Mouse (Mus musculus) regulatory T cell (primary cell): Measurements from ENCODE around the gene Pak4.

Experiments
- in situ Hi-C: fragments of 300-600 bp; cut with MboI, MseI; formaldehyde crosslinking; loops from one replicate; pipeline ENCODE4 v1.15.1; 2025; ENCODE audit warnings: high pct_unique_total_duplicates

The Pak4 gene

DNA sequence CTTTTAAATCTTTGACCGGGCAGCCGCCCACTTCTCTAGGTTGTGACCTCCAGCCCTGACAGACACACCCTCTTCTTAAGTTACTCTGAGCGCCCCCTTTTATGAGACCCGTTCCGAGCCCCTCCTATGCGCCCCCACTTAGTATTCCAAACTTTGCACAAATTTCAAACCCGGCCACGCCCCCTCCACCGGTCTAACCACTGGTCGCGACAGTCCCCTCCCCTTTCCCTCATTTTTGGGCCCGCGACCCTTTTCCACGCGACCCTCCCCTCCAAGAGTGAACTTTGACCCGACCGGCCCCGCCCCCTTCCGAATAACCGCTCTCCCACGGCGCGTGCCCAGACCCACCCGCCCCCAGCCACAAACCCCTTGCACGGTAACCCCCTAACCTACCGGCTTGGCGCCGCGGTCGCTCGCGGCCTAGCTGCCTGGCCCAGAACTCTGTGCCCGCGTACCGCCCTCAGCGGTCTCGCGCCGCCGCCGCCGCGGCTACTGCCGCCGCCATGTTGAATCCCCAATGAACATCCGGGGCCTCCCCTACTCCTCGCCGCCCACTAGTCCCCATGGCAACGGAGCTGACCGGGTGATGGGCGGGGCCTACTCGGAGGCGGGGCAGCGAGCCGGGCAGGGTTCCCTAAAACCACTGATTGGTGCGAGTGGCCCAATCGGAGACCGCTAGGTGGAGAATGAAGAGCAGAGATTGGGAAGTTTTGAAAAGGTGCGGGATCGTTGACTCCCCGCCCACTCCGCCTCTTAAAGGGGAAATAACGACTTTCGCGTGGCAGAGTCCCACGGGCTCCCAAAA is at the start of gene Pak4, which contains the start of gene Samd4b:
Gene Pak4, minus strand, starts transcription at position 544 of the 805 bp plus-strand sequence.
Gene Samd4b, minus strand, starts transcription at position 503 of the 805 bp plus-strand sequence.
- in situ Hi-C loops, result no loop called here

GRCm38 (mm10) chr7:28647016-28647415 is 49.0 kb upstream of the Pak4 start:
- in situ Hi-C loops, result loop anchor here (5.0 kb wide), 1 partner anchor 80 kb away; no protein-coding TSS in a partner anchor

GRCm38 (mm10) chr7:28645947-28646475 is 48.0 kb upstream of the Pak4 start:
- in situ Hi-C loops, result loop anchor here (5.0 kb wide), 1 partner anchor 81 kb away; no protein-coding TSS in a partner anchor

- in situ Hi-C loops, result loop anchor here (5.0 kb wide), 1 partner anchor 82 kb away; no protein-coding TSS in a partner anchor
These were observed 47.4 kb upstream of the Pak4 start for GRCm38 (mm10) chr7:28645366-28645765.

DNA sequence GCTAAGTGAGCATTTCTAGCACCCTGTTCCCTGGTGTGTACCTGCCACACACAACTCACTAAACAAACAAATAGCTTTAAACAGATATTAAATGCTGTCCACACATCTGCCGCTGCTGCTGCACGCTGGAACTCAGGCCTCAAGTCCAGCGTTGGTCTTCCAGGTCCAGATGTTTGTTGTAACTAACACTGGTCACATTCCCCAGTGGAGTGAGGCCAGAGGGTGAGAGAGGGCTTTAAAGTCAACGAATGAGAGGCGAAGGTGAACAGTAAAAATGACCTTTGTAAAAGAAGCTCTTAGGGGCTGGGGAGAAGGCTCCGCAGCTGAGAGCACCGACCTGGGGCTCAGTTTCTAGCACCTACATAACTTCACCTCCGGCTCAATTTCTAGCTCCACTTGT is 43.6 kb upstream of the Pak4 start:
- in situ Hi-C loops, result no loop called here

GRCm38 (mm10) chr7:28637511-28637910 is 39.5 kb upstream of the Pak4 start:
- in situ Hi-C loops, result no loop called here

DNA sequence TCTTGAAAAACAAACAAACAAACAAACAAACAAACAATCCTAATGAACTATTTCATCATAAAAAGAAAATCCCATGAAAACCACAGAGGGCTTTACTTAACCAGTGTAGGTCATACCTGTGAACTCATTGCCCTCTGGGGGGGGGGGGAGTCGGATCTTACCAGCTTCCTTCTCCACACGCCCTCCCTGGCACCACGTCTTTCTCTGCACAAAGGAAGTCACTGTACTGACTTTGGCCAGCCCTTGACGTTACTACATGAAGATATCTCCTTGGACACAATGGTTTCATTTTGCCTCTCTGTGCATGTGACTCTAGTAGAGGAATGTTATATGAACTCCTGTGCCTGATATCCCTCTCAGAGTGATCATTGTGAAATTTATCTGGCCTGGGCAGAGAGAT is 36.1 kb upstream of the Pak4 start:
- in situ Hi-C loops, result no loop called here

DNA sequence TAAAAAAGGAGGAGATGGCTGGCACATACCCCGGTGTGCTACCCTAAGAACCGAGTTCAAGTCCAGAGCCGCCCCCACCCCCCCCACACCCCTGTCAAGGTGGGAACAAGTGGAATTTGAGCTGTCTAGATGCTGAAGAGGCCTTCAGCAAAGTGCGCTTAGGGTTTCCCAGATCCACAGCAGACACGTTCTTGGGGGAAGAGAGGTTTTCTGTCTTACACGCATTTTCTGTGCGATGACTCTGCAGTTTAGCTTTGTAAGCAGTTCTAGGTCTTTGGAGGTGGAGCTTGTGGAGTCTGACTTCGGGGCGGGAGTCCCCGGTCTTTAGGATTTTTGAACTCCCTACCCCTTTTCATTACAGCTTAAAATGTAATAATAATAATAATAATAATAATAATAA is 33.1 kb upstream of the Pak4 start, which contains the start of gene Acp7:
Gene Acp7, minus strand, starts transcription at position 260 of the 400 bp plus-strand sequence.
- in situ Hi-C loops, result no loop called here

- in situ Hi-C loops, result no loop called here
These were observed 26.8 kb upstream of the Pak4 start for GRCm38 (mm10) chr7:28624791-28625190.

DNA sequence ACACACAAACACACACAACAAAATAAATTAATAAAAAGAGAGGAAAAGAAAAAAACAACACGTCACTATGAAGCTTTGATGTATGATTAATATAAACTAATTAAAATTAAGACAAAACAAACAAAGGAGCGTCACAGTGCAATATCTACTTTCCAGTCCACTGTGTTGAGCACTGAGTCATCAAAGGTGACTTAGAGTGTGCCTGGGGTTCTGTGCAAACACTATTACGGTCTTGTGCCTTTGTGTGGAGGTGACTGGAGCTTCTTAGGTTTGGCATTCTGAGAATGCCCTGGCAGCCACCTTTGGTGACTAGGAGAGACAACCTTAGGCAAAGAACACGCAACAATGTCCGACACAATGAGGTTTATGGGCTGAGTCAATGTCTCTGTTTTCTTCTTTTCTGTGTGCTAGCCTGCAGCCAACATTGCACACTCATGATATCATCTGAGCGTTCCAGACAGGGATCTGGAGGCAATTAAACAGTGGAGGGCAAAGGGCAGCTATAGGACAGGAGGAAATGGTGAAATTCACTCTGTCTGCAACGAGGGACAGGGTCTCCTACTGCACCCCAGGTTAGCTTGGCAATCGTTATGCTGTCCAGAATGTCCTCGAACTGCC is 21.2 kb upstream of the Pak4 start:
- in situ Hi-C loops, result no loop called here

DNA sequence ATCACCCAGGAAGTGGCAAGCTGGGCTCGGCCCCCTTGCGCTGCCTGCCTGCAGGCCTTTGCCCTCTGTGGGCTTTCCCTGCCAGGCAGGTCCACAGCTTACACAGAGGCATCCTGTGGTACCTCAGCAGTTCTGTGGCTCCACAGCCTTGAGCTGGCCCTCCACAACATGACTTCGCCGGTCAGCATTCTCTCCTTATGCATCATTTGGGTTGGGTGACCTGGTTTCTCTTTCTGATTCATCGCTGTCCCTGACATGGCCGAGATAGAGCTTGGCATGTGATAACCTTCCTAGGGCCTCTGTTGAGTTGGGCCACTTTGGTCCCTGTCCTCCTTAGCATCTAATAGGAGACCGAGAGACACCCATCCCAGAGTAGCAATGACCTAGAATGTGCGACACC is 8.0 kb upstream of the Pak4 start:
- in situ Hi-C loops, result loop anchor here (5.0 kb wide), 1 partner anchor 174 kb away; no protein-coding TSS in a partner anchor

DNA sequence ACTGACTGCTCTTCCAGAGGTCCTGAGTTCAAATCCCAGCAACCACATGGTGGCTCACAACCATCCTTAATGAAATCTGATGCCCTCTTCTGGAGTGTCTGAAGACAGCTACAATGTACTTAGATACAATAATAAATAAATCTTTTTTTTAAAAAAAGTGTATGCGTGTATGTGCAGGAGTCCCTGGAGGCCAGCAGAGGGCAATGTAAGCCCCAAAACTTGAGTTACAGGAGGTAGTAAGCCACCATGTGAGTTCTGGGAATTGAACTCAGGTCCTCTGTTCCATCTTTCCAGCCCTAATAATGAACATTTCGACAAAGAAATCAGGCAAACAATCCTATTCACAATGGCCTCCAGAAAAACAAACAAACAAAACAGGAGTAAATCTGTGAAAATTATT is 5.8 kb upstream of the Pak4 start:
- in situ Hi-C loops, result loop anchor here (5.0 kb wide), 2 partner anchors 36 to 124 kb away; no protein-coding TSS in a partner anchor

GRCm38 (mm10) chr7:28603136-28603535 is 5.2 kb upstream of the Pak4 start:
- in situ Hi-C loops, result loop anchor here (5.0 kb wide), 2 partner anchors 36 to 124 kb away; no protein-coding TSS in a partner anchor

- in situ Hi-C loops, result loop anchor here (5.0 kb wide), 2 partner anchors 34 to 126 kb away; no protein-coding TSS in a partner anchor
These were observed 3.7 kb upstream of the Pak4 start for GRCm38 (mm10) chr7:28601668-28602067.

- in situ Hi-C loops, result loop anchor here (5.0 kb wide), 2 partner anchors 34 to 126 kb away; no protein-coding TSS in a partner anchor
These were observed 3.0 kb upstream of the Pak4 start for GRCm38 (mm10) chr7:28601029-28601428.

DNA sequence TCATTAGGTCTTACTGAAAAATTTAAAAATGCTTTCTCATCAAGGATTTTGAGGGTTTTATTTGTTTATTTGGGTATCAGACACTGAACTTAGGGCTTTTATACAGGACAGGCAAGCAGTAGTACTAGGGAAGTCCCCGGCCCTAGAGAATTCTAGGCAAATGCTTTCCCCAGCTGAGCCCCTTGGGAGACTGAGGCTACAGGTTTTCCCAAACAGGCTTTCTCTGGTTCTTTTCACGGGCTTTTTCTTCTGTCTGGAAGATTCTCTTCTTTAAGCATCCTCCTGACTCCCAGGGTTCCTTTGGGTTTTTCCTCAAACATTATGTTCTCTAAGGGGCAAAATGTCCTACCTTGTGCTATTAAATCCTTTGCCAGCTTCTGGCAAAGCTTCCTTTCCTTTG is 966 bp upstream of the Pak4 start:
- in situ Hi-C loops, result no loop called here

- in situ Hi-C loops, result no loop called here
These were observed 761 bp downstream of the Pak4 start for GRCm38 (mm10) chr7:28597277-28597570.

DNA sequence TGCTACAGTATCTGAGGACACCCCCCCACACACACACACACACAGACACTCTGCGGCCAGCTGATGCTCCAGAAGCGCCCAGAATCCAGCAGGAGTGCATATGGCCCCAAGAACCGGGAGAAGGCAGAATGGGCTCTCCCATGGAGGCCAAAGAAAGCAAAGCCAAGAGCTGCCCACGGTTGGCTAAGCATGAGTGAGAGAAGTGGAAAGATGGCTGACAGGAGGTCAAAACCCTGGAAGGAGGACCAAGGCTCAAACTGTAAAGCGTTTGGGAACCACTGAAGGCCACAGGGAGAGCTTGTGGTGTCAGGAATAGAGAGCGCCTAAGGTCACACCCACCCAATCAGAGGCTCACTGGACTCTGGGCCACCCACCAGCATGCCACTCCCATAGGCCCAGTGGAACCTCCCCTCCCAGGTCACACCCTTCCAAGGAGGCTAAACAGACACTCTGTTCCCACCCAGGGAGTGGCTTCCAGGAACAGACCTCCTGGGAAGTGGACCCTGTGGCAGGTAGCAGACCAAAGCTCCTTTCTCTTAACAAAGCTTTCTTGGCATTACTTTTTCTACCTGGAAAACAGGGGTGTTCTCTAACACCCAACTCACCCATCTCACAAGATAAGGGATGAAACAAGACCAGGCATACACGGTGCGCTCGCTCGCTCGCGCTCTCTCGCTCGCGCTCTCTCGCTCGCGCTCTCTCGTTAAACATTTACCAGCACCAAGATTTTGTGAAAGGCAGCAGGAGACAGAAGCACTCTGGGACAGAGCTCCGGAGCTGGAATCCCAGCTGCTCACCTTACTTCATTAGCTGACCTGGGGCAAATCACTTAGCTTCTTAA is 1.3 kb downstream of the Pak4 start:
- in situ Hi-C loops, result no loop called here

DNA sequence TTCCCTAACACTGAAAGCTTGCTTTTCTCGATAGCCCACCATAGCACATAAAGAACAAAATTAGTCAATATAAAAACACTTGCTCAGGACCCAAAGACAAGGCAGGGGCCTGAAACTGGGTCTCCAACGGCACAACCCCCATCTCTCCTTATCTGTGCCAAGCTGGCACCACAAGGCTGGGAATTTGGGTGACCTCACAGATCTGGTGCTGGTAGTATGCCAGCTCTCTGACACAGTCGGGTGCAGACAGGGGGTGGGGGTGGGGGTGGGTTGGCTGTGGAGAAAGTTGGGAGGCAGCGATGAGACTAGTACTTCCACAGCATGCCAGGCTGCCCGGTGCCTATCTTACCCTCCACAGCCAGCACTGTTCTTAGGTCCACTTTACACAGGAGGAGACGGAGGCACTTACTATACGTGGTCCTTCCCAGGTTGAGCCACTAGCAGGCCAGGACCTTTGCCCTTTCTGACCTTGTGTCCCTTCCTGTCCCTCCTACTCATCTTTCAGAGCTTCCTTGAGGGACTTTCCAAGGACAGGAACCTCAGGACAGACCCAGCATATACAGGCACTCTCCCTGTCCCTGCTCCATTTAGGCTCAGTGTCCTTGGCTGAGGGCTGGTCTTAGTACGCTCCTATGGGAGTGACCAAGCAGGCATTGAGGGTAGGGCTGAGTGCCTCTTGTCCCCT is 2.1 kb downstream of the Pak4 start:
- in situ Hi-C loops, result no loop called here

DNA sequence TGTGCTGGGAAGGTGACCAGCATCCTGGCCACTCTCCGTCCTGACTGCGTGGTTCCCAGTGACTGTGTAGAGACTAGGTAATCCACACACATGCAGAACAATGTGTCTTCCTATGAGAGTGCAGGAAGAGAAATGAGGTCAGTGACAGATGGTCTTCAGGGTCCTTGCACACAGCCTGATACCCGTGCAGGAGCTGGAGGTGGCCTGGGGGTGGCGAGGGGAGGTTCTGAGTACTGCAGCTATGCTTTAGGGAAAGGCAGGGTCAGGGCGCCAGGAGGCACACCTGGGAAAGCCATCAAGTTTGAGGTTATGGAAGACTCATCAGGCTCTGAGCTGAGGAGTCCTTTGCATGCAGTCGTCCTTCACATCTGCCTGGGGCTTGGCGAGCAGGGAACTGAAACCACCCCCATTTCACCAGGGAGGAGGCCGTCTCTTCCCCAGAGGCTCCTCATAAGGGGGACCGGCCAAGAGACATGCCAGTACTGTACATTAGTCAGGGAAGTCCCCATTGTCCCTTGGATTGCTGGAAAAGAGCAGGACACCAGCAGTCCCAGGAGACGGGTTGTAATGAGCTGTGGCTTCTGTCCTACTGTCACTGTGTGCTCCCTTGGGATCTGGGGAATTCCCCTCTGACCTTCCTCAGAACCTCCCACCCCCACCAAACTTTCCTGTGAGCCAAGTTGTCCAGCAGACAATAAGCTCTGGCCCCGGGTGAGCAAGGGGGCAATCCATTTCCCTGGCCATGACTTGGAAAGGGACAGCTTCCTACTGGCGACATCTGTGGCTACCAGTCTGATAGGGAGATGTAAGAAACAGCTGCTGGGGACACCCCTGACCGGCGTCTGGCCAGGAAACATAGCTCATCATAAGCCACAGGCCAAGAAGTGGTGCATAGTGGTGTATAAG is 4.5 kb downstream of the Pak4 start:
- in situ Hi-C loops, result no loop called here
